Mouse (Mus musculus) cerebellum, adult 9-10 months (tissue): ENCODE measurements around the gene Actr5.
A peak's percentile ranks its signal among the peaks of the same experiment; 100 is the strongest.

Source experiments
- DNase-seq: peaks from one replicate; pipeline ENCODE4 v3.0.0; 2022

Gene Actr5

DNA sequence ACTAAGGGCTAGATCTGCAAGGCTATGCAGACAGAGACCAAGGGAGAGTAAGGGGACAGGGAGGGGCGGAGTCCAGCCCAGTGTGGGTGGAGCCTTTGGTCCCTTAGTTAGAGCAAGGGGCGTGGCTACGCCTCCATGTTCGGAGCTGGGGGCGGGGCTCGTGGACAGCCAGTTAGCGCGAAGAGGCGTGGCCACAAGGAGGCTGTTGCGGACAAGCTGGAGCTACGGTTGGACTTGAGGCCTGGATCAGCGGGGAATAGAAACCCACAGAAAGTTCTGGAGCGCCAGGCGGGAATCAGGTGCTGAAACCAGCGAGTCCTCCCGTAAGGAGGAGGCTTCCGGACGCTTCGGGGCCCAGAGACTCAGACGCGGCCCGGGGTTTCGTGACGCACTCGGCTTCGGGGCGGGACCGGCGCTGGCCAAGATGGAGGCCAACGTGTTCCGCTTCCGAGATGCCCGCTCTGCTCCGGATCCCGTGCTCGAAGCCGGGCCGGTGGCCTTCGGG, at the start of gene Actr5:
TSS of gene Actr5 (plus strand) at position 171 of the 505 bp plus-strand sequence.
- DNase-seq, result peak; percentile 94

- DNase-seq, result no peak
Observed at GRCm38 (mm10) chr2:158579979-158580378, 44.7 kb upstream of the Actr5 start.

GRCm38 (mm10) chr2:158584621-158585358, 39.9 kb upstream of the Actr5 start:
- no peak for DNase-seq

- DNase-seq, result no peak
Observed at GRCm38 (mm10) chr2:158588524-158589271, 36.0 kb upstream of the Actr5 start.

DNA sequence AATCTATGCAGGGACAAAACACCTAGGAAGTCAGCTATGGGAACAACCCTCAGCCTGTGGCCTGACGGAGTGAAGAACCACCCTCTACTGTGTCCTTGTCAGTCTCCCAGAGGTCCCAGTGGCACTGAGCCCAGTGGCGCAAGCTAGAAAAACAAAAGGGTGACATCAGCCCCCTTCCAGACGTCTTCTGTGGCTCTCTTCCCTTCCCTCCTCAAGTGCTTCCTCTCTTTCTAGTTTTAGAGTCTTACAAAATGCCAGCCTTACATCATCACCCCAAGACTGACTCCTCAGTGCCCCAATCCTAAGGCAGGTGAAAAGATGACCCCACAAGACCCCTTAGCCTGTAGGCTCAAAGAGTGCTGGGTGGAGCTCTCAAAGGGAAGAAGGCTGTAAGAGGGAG, 34.2 kb upstream of the Actr5 start:
- no peak for DNase-seq

GRCm38 (mm10) chr2:158591286-158591685, 33.4 kb upstream of the Actr5 start:
- no peak for DNase-seq

- DNase-seq, result no peak
Observed at GRCm38 (mm10) chr2:158593371-158593770, 31.3 kb upstream of the Actr5 start.

DNA sequence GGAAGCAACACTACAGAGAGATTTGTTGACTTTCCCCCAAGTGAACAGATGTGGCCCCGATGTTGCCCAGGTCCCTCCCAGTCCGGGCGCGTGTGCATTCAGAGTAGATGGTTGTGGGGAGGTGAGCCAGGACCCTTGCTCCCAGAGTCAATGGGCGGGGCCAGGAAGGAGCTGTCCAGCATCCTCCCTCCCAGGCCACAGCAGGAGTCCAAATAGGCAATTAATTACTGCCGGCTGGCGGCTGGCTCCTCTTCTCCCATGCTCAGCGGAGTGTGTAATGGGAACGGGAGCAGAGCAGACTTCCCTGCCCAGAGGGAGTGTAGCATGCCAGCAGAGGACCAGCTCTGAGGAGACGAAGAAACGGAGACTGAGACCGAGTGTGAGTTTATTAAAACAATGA, 29.6 kb upstream of the Actr5 start:
- DNase-seq, result peak; percentile 47

DNA sequence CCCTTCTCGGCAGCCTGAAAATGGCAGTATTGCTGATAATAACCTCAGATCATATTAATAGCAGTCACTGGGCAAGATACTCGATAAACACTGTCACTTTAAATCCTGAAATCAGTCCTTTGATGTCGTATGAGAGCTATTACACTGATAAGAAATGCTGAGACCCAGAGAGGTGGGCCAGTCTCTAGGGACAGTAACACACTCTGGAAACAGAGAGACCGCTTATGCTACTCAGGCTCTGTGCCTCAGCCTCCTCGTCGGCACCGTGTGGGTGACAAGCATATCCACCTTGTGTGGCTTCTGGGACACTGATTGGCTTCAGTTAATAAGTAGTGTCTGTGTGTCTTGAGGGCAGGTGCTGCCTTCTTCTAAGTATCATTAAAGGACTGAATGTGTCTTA, 29.1 kb upstream of the Actr5 start:
- no peak for DNase-seq

DNA sequence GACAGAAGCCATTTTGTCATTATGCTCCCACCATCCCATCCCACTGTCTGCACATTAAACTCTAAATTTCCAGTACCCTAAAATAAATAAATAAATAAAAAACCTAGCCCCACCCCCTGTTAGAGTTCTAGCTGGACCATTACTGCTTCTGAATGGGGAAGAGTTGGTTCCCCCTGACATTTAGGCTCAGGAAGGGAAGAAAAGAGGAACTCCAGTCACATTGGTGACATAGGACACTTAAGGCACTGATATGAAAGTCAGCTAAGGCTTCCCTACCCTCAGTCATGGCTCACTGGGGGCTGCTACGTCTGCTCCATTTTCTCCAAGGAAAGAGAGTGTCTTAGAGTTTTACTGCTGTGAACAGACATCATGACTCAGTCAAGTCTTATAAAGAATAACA, 27.9 kb upstream of the Actr5 start:
- DNase-seq, result no peak

- no peak for DNase-seq
Observed at GRCm38 (mm10) chr2:158600517-158600916, 24.2 kb upstream of the Actr5 start.

- DNase-seq, result no peak
Observed at GRCm38 (mm10) chr2:158601326-158601725, 23.4 kb upstream of the Actr5 start.

DNA sequence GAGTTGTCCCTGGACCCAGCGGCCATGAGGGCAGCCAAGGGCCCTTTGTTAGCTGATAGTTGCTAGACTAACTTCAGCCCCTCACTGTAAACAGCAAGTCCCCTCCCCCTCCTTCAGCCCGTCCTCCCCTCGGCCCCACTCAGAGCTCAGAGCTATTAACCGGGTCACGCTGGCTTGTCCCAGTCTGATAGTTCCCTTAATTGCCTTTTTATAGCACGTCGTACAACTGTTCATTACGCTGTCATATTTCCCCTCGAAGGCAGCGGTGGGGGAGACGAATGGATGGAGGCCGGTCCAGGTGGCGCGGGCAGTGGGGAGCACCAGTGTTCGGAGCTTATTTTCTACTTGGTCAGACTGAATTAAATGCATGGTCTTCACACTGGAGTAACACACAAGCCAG, 22.0 kb upstream of the Actr5 start:
- DNase-seq, result no peak

DNA sequence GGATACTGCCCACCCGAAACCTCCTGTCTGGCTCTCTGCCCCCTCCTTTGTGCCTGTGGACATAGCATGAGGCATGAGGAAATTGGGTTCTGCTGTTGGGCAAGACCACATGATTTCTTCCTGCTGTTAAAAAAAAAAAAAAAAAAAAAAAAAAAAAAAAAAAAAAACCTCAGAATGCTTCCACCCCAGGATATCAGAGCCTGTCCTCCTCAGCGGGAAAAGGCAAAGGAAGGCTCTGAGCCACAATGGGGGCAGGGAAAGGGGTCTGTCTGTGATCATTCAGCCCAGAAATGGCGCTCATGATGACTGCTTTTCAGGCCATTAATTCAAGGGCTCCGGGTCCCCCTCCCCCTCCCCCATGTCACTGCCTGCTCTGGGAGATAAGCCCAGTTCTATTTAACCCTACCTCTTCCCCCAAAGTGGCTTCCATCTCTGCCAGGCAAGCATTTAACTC, 18.1 kb upstream of the Actr5 start:
- DNase-seq, result no peak

DNA sequence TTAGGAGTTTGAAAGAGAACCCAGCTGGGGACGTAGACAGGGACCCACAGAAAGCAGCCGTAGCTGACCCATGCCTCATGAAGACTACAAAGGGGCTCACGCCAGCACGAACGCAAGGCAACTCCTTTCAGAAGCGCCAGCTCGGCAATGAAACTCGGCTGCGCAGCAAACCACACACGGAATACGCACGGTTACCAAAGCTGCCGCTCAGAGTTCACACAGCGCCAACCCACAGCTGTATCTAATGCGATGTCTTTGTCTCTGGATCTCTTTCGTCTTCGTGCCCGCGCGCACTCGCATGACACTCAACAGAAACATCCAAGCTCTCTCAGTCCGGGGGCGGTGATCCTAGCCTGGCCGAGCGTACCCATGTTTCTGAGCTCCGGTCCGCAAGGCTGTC, 15.0 kb upstream of the Actr5 start:
- DNase-seq, result no peak

DNA sequence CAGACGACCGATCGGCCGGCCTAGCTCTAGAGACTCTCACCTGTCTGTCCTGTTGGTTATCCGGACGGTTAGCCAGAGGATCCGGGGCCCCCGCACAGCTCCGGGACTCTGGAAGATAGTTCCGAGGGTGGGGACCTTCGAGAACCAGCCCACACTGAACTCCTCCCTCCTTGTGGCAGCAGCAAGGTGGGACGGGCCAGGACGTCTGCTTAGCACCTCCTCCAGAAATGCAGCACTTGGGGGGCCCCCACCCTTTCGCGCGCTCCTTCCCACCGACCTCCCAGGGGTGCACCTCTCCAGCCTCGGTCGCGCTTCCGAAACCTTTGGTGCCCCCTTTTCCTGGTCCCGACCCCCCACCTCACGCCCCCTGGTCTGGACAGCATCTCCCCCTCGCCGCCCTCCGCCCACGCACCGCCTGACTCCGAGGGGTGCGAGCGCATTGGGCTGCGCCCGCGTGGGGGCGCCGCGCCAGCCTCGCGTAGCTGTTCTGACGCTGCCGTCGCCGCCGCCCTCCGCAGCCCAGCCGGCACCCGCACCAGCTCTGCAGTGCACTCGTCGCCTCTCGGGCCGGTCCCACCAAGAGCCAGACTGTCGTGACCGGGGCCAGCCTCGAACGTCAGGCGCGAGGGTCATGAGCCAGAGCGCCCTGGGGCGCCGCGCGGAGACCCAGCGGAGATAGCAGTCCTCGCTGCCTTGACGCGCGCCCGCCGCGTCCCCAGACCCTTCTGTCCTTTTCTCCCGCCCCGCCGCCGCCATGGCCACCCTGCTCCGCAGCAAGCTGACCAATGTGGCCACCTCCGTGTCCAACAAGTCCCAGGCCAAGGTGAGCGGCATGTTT, 14.0 kb upstream of the Actr5 start, which contains the start of gene Slc32a1:
TSS of gene Slc32a1 (plus strand) at position 280 of the 838 bp plus-strand sequence.
- DNase-seq, result no peak

- no peak for DNase-seq
Observed at GRCm38 (mm10) chr2:158611326-158611719, 13.4 kb upstream of the Actr5 start.

DNA sequence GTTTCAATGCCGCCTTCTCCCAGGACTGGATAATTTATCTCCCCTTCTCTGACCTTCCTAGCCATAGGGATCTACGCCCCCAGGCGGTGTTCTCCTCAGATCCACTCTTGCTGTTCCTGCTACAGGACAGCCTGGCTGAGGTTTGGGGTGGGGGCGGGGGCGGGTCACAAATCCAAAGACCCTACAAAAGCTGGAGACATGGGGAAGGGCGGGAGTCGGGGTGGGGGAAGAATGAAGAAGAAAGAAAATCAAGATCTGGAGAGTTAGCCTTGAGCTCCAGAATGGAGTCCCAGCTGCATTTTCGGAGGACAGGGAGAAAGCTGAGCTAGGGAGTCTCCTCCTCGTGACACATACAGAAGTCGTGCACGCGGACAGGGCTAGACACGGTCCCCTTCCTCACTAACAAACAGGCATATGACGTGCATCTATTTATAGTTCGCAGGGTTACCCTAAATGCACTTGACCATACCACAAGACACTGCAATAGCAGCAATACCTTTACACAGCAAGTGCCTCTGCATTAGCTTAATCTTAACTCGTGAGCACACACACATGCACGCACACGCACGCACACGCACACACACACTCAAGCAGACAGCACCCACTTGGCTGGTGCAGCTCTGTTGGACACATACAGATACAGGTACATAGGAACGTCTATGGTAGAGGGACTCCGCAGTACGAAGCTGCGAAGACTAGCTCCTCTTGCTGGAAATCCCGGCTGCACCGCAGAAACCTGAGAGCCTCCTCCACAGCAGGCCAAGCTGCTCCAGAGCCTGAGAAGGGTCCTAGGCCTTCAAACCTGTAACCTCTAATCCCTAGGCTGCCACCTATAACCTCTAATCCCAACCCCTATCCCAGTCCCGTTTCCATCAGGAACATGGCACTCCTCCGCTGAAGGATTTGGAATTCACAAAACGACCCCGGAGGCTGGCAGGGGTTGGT, 12.7 kb upstream of the Actr5 start:
- DNase-seq, result no peak

- DNase-seq, result no peak
Observed at GRCm38 (mm10) chr2:158612671-158613250, 11.9 kb upstream of the Actr5 start.

- peak; percentile 59 for DNase-seq
Observed at GRCm38 (mm10) chr2:158613541-158614417, 10.9 kb upstream of the Actr5 start.
